Mouse (Mus musculus): ENCODE results near the gene Rsrp1.

GRCm38 (mm10) chr4:134946024-134946744, 22.8 kb downstream of the Rsrp1 start:
- peak; percentile 72; the same call in 1 of the 2 replicates for TF ChIP-seq CTCF (IDR thresholded peaks at IDR 0.05; ENCODE audit: extremely low read depth, insufficient read depth, insufficient read length, insufficient replicate concordance)
- no peak for TF ChIP-seq POLR2A (IDR thresholded peaks at IDR 0.05; ENCODE audit: low read depth, low read length)

All from spleen, adult 2 months (tissue).